Mouse (Mus musculus): Measurements from ENCODE around the gene Cbx1. TPM values are rescaled to one million over a fixed set of nuclear protein-coding genes. Genes with fewer than 3 reads are reported as not detected.
"Not testable (repeated sequence)": the region's sequence is repeated elsewhere in the genome, so short reads cannot be mapped to it uniquely, and the experiment has no call there.

The Cbx1 gene
- polyA plus RNA-seq, 1 experiment from 2014 or later: 66.5 TPM

DNA sequence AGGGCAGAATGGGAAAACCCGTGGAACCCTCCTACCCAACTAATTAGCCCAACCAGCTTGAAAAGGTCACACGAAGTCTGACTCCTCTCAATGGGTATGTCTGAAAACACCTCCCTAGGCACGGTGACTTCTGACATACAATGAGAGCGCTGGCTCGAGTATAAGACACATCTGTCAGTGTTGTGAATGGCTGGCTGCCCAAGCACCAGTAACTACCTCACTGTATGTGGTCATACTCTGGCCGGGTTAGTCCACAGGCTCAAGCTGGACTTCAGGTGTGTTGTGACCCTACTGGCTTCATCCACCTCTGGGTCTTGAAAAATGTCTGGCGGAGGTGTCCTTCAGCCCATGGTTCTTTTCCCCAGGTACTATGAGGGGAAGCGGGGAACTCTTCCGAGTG is 59.8 kb downstream of the Cbx1 start:
- H3K4me2 ChIP-seq (ENCODE audit: low read depth, low read length): no peak overlapping the region
- WGBS: 60% methylated on average over 9 of the region's 9 CpGs
- no peak overlapping the region for H3K27ac ChIP-seq (ENCODE audit: low read depth, low read length)
- no peak overlapping the region for H3K4me3 ChIP-seq (ENCODE audit: low read depth, low read length)
- H3K27me3 ChIP-seq (ENCODE audit: control insufficient read depth, insufficient read depth, low read length): no peaks in the 10 kb centered on the region
- no peaks in the 10 kb centered on the region for H3K9me3 ChIP-seq (ENCODE audit: control insufficient read depth, low read length)
- H3K36me3 ChIP-seq (ENCODE audit: control insufficient read depth, insufficient read depth, low read length): no peaks in the 10 kb centered on the region
- no peak overlapping the region for H3K9ac ChIP-seq (replicated peaks; ENCODE audit: low read depth, low read length)
- 0 out of 2 replicates have a peak, but pooled peaks cover 6% of the 10 kb centered on the region for H3K4me1 ChIP-seq (ENCODE audit: control insufficient read depth, insufficient read depth, low read length)
- no peak for ATAC-seq (ENCODE audit: low read depth)

GRCm38 (mm10) chr11:96849145-96849544 is 60.2 kb downstream of the Cbx1 start:
- not testable (repeated sequence) for H3K27ac ChIP-seq (ENCODE audit: low read depth, low read length); H3K27me3 ChIP-seq (ENCODE audit: control insufficient read depth, insufficient read depth, low read length); H3K4me1 ChIP-seq (ENCODE audit: control insufficient read depth, insufficient read depth, low read length); H3K36me3 ChIP-seq (ENCODE audit: control insufficient read depth, insufficient read depth, low read length); H3K4me3 ChIP-seq (ENCODE audit: low read depth, low read length); H3K9me3 ChIP-seq (ENCODE audit: control insufficient read depth, low read length); H3K9ac ChIP-seq (replicated peaks; ENCODE audit: low read depth, low read length); ATAC-seq (ENCODE audit: low read depth)
- H3K4me2 ChIP-seq (ENCODE audit: low read depth, low read length): peak overlapping the region; percentile 60; the same call in 1 of the 2 replicates
- WGBS: 79% methylated on average over 5 of the region's 5 CpGs

DNA sequence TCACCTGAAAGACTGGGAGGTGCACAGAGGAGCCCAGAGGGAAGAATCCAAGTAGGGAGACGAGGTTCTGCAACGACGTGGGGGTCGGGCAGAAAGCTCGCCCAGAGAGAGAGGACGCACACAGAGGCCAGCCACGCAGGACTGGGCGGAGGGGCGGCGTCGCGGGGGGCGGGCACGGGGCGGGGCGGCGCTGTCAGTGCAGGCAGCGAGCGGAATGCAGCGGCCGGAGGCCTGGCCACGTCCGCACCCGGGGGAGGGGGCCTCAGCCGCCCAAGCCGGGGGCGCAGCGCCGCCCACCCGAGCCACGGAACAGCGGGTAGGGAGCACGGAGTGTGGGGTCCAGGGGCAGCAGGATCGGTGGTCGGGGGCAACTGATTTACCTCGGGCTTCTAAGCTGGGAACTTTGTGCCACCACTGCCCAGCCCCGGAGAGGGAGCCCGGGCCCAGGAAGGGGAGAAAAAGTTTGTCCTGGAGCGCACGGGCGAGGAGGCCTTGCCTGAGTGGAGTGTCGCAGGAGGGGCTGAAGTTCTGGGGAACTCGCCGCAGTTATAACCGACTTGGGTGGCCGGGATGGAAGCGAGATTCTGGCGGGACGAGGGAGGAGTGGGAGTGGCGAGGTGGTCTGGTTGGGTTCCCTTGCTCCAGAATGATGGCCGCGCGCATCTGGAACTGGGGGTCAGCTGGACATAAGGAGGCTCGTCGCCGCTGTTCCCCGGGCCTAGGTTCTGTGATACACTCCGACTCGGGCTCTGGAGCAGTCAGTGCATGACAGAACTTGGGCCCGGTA is 60.9 kb downstream of the Cbx1 start, which contains the start of gene Copz2:
TSS of gene Copz2 (plus strand) at position 190 of the 787 bp plus-strand sequence.
- H3K27me3 ChIP-seq (ENCODE audit: control insufficient read depth, insufficient read depth, low read length): no peaks in the 10 kb centered on the region
- H3K4me1 ChIP-seq (ENCODE audit: control insufficient read depth, insufficient read depth, low read length): 0 out of 2 replicates have a peak, but pooled peaks cover 6% of the 10 kb centered on the region
- no peak for ATAC-seq (ENCODE audit: low read depth)
- H3K4me2 ChIP-seq (ENCODE audit: low read depth, low read length): peak within 1 kb of the TSS; percentile 60
- H3K4me3 ChIP-seq (ENCODE audit: low read depth, low read length): peak within 1 kb of the TSS; percentile 31
- H3K9me3 ChIP-seq (ENCODE audit: control insufficient read depth, low read length): no peaks in the 10 kb centered on the region
- no peaks in the 10 kb centered on the region for H3K36me3 ChIP-seq (ENCODE audit: control insufficient read depth, insufficient read depth, low read length)
- peak within 1 kb of the TSS; percentile 37 for H3K9ac ChIP-seq (replicated peaks; ENCODE audit: low read depth, low read length)
- H3K27ac ChIP-seq (ENCODE audit: low read depth, low read length): no peak within 1 kb of the TSS
- WGBS: 2% methylated on average over 56 of the region's 60 CpGs

GRCm38 (mm10) chr11:96857446-96857845 is 68.5 kb downstream of the Cbx1 start:
- no peaks in the 10 kb centered on the region for H3K36me3 ChIP-seq (ENCODE audit: control insufficient read depth, insufficient read depth, low read length)
- no peak overlapping the region for H3K9ac ChIP-seq (replicated peaks; ENCODE audit: low read depth, low read length)
- no peak overlapping the region for H3K4me3 ChIP-seq (ENCODE audit: low read depth, low read length)
- 82% methylated on average over 5 of the region's 5 CpGs for WGBS
- no peak for ATAC-seq (ENCODE audit: low read depth)
- no peak overlapping the region for H3K4me2 ChIP-seq (ENCODE audit: low read depth, low read length)
- no peaks in the 10 kb centered on the region for H3K27me3 ChIP-seq (ENCODE audit: control insufficient read depth, insufficient read depth, low read length)
- H3K9me3 ChIP-seq (ENCODE audit: control insufficient read depth, low read length): no peaks in the 10 kb centered on the region
- no peak overlapping the region for H3K27ac ChIP-seq (ENCODE audit: low read depth, low read length)
- H3K4me1 ChIP-seq (ENCODE audit: control insufficient read depth, insufficient read depth, low read length): peaks cover 16% of the 10 kb centered on the region

MicroRNA genes within 50 kb of the gene (microRNA counts, 519-probe panel; counts per million panel counts)
- 3,792 counts per million, percentile 35 among the panel's probes with 10 or more counts for microRNA mmu-miR-152

Small RNA genes lying within 50 kb of the gene (microRNA-seq; reads per million reads assigned to microRNA genes)
- 62.9 reads per million, percentile 38 among the genes with 10 or more reads in this experiment for gene Mir152

Other genes with a start within 250 kb of the Cbx1 start
- gene Snx11, start 11.6 kb upstream of the Cbx1 start, polyA plus RNA-seq (2014; fragmentation: Nextera tagmentation; extraction: Ambion mirVana): 43.9 and 51.2 TPM in 2 replicates
- 39.7 and 51.7 TPM in 2 replicates for gene Nfe2l1, start 40.8 kb downstream of the Cbx1 start, polyA plus RNA-seq (2014; fragmentation: Nextera tagmentation; extraction: Ambion mirVana)
- 10.9 and 33.9 TPM in 2 replicates for gene Copz2, start 60.7 kb downstream of the Cbx1 start, polyA plus RNA-seq (2014; fragmentation: Nextera tagmentation; extraction: Ambion mirVana)
- gene Cdk5rap3, start 127.4 kb downstream of the Cbx1 start, polyA plus RNA-seq (2014; fragmentation: Nextera tagmentation; extraction: Ambion mirVana): 80.0 and 82.4 TPM in 2 replicates
- gene Prr15l, start 139.0 kb downstream of the Cbx1 start, polyA plus RNA-seq (2014; fragmentation: Nextera tagmentation; extraction: Ambion mirVana): 0.09 and 0.36 TPM in 2 replicates
- gene Pnpo, start 154.9 kb downstream of the Cbx1 start, polyA plus RNA-seq (2014; fragmentation: Nextera tagmentation; extraction: Ambion mirVana): 21.7 and 23.4 TPM in 2 replicates
- 14.7 and 17.8 TPM in 2 replicates for gene Sp2, start 193.8 kb downstream of the Cbx1 start, polyA plus RNA-seq (2014; fragmentation: Nextera tagmentation; extraction: Ambion mirVana)
- gene Sp6, start 224.3 kb downstream of the Cbx1 start, polyA plus RNA-seq (2014; fragmentation: Nextera tagmentation; extraction: Ambion mirVana): 0.09 TPM in 1 of 2 replicates, not detected in the other
- gene Scrn2, start 240.8 kb downstream of the Cbx1 start, polyA plus RNA-seq (2014; fragmentation: Nextera tagmentation; extraction: Ambion mirVana): 8.6 and 10.9 TPM in 2 replicates